Mouse (Mus musculus) G1E (cell line): Measurements from ENCODE around the gene Angptl6.

Experiments used
- CTCF ChIP-seq: IDR thresholded peaks from 2 replicates; pipeline ENCODE4 v1.5.1; 2012; ENCODE audit warnings: low read depth, low read length, inconsistent platforms, mixed read lengths
- GATA1 ChIP-seq: IDR thresholded peaks from 2 replicates; pipeline ENCODE4 v1.6.1; 2012; ENCODE audit warnings: borderline replicate concordance, low read length, inconsistent platforms, mixed read lengths
- GATA2 ChIP-seq: IDR thresholded peaks from 2 replicates; pipeline ENCODE4 v1.6.1; 2012; ENCODE audit warnings: low read depth, low read length, inconsistent platforms, borderline replicate concordance
- POLR2AphosphoS5 ChIP-seq: IDR thresholded peaks from 2 replicates; pipeline ENCODE4 v1.6.1; 2012; ENCODE audit warnings: low read depth, low read length, inconsistent platforms; ENCODE audit not compliant: insufficient replicate concordance

- TF ChIP-seq CTCF (no peak), GATA1 (no peak), POLR2AphosphoS5 (no peak), GATA2 (no peak)
These were observed 43.7 kb upstream of the Angptl6 start for GRCm38 (mm10) chr9:20923258-20923657.
